Mouse (Mus musculus) cerebellum, postnatal 10 days (tissue): ENCODE measurements at regions not wholly inside any gene's neighbourhood (a gene's known extent, or its start where the extent isn't known, plus 50 kb on each side); places are given as distances from the start of the nearest gene placed in this dataset.
"Not testable (repeated sequence)": the region's sequence is repeated elsewhere in the genome, so short reads cannot be mapped to it uniquely, and the experiment has no call there.

Experiments
- DNase-seq, 2 experiments: peaks; one replicate each; pipeline ENCODE4 v3.0.0; 2021; ENCODE audit warnings: mixed read lengths in 2 of 2

DNA sequence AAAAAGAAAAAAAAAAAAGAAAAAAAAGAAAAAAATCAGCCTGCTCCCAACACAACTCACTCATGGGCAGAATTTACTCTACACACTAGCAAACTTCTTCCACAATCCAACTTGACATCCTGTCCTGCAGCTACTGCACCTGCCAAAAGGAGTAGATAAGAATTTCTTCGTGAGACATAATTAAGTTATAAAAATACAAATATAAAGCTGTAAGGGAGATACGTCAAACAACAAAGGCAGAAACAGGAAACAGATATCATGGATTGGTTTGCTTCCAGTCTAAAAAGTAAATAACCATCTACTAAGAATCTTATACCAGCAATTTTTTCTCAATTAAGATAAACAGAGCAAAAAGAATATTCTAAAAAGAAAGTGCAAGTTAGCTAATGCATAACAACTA, 390.3 kb downstream of the Pih1d3 start:
- no peak for DNase-seq

DNA sequence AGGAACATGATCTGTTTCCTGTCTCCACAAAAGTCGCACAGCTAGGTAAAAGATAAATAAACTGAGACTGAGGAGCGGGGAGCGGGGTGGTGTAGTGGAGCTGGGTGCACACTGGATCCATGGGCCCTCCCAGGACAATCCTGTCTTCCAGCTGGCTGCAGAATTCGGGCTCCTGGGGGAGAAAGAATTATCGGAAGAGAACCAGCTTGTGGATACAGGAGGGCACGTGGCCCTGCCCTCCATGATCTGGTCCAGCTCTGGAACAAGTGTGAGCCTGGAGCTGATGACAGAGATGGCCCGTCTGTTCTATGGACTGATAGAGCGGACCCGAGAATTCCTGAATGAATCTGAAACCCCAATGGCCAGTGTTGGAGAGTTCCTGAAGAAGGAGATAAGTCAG, 392.6 kb downstream of the Pih1d3 start:
- not testable (repeated sequence) for DNase-seq

DNA sequence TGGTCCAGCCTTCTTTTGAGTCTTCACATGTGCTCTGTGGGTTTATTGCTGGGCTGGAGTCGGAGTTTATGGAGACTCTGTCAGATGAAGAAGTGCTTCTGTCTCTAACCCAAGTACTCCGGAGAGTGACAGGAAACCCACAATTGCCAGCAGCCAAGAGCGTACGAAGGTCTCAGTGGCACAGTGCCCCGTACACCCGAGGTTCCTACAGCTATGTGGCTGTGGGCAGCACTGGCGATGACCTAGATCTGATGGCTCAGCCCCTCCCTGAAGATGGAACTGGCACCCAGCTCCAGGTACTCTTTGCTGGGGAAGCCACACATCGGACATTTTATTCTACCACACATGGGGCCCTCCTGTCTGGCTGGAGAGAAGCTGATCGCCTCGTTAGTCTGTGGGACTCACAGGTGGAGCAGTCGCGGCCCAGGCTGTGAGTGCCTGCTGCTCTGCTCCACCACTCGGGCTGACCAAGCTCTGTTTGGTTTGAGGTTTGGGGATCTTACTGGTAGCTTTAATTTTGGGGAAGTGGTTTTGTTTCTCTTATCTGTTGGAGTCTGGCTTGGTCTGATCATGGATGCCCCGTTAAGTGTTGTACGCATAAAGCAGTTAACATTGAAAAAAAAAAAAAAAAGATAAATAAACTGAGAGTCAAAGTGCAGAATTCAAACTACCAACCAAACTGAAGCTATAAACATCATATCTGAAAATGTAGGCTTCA, 393.8 kb downstream of the Pih1d3 start:
- not testable (repeated sequence) for DNase-seq

DNA sequence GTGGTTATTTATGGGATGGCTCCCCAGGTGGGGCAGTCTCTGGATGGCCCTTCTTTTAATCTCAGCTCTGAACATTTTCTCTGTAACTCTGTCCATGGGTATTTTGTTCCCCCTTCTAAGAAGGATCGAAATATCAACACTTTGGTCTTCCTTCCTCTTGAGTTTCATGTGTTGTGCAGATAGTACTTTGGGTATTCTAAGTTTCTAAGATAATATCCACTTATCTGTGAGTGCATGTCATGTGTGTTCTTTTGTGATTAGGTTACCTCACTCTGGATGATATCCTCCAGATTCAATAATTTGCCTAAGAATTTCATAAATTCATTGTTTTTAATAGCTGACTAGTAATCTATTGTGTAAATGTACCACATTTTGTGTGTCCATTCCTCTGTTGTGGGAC, 411.7 kb downstream of the Pih1d3 start:
- no peak for DNase-seq

DNA sequence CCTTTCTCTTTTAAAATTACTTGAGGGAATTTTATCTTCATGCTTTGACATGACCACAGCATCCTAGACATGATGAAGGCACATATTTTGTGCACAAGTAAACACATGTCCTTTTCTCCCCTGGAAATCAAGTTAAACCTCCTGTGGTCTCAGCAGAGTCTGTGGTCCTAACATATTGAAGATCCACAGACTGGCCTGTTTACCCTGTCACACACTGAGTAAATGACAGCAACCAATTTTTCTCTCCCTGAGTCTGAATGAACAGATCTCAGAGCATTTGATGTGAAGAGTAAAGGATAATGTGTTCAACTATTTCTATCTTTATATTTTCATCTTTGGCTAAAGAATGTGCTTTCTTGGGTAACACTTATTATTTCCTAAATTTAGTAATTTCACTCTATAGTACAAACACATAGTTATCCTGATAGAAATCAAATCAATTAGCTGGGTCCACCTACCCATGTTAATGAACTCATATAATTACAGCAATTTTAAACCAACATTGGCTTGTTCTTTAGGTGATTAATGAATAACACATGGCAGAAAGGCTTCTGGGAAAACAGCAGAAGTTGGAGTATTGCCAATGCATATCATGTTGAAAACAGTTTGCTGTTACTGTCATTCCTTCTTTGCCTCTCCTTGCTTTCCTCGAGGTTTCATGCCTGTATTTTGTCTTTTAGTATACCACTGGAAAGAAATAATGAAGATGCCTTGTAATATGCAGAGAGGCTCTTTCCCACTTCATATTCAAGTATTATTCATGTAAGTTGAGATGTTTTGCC, 414.1 kb downstream of the Pih1d3 start:
- DNase-seq = peak in 1 of 2 experiments; percentile 12

DNA sequence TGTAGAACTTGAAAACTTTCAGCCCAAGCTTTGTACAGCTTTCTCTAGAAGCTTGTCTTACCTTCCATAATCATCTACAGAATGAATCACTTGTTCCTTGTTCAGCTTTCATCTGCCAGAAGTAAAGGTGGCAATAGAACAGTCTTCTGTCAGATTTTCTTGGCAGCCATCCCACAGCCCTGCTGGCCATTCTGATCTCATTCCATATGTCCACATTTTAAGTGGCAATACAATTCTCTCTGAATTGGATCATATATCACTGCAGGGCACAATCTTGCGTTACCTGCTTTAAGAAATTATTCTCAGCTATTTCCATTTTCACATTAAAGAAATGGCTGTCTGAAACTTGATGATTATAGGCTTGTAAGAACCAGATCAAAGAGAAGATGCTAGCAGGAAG, 422.5 kb downstream of the Pih1d3 start:
- DNase-seq = peak; percentile 83 to 84

DNA sequence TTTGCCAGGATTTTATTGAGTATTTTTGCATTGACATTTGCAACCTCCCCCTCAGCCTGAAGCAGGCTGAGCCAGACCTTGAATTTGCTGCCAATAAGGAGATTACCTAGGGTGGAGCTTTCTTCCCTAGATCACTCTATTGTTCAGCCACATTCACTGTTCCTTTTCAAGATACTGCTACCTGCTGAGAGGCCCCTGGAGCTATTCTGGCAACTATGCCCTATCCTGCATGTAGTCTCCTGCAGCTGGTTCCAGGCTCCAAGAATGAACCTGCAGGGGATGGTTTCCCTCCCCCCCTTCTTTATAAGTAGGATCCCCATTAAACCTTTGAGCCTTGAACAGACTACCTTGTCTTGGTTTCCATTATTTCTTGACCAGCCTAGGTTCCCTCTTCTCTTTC, 455.9 kb downstream of the Pih1d3 start:
- DNase-seq = peak in 1 of 2 experiments; percentile 2
